Mouse (Mus musculus) midbrain, embryonic 15.5 days (tissue): ENCODE data around the gene Tmed10. TPM values are rescaled to one million over a fixed set of nuclear protein-coding genes. Genes with fewer than 3 reads are reported as not detected.

ENCODE experiments used
- ATAC-seq: fragments of 200-750 bp; cut with Nextera tagmentation; replicated peaks from 2 replicates; pipeline ENCODE4 v1.8.0; 2017; ENCODE audit warnings: moderate TSS enrichment
- H3K27ac ChIP-seq: fragments of 300-500 bp; sonication (generic); 2 replicates; pipeline ENCODE4 v1.5.1; 2015; ENCODE audit warnings: mild to moderate bottlenecking, inconsistent platforms
- H3K27me3 ChIP-seq: fragments of 300-500 bp; sonication (generic); replicated peaks from 2 replicates; pipeline ENCODE4 v1.6.1; 2015; ENCODE audit warnings: inconsistent platforms
- H3K36me3 ChIP-seq: fragments of 300-500 bp; sonication (generic); replicated peaks from 2 replicates; pipeline ENCODE4 v1.6.1; 2015; ENCODE audit warnings: inconsistent platforms
- H3K4me1 ChIP-seq: fragments of 300-500 bp; sonication (generic); 2 replicates; pipeline ENCODE4 v1.6.1; 2015; ENCODE audit warnings: inconsistent platforms
- H3K4me2 ChIP-seq: fragments of 300-500 bp; sonication (generic); 2 replicates; pipeline ENCODE4 v1.6.1; 2015; ENCODE audit warnings: inconsistent platforms, mild to moderate bottlenecking, moderate library complexity
- H3K4me3 ChIP-seq: fragments of 300-500 bp; sonication (generic); 2 replicates; pipeline ENCODE4 v1.5.1; 2015; ENCODE audit warnings: mild to moderate bottlenecking, inconsistent platforms
- H3K9ac ChIP-seq: fragments of 300-500 bp; sonication (generic); 2 replicates; pipeline ENCODE4 v1.6.1; 2015; ENCODE audit warnings: mild to moderate bottlenecking, inconsistent platforms
- H3K9me3 ChIP-seq: fragments of 300-500 bp; sonication (generic); 2 replicates; pipeline ENCODE4 v1.6.1; 2016; ENCODE audit warnings: inconsistent platforms
- WGBS: fragments of 180-500 bp; shearing (Covaris S2); methylation state at CpG from one replicate; pipeline ENCODE4 v1.1.7; 2015; ENCODE audit warnings: mixed read lengths; 5-methylcytosine and 5-hydroxymethylcytosine counted together
- polyA plus RNA-seq: library from polyadenylated mRNA; unstranded; fragments of >200 nt; fragmentation: Nextera tagmentation; extraction: Ambion mirVana; gene quantifications from 2 replicates; pipeline ENCODE4 v1.2.1, GENCODE M21; 2015

Gene Tmed10
- polyA plus RNA-seq, 1 experiment from 2014 or later, result 172 TPM

DNA sequence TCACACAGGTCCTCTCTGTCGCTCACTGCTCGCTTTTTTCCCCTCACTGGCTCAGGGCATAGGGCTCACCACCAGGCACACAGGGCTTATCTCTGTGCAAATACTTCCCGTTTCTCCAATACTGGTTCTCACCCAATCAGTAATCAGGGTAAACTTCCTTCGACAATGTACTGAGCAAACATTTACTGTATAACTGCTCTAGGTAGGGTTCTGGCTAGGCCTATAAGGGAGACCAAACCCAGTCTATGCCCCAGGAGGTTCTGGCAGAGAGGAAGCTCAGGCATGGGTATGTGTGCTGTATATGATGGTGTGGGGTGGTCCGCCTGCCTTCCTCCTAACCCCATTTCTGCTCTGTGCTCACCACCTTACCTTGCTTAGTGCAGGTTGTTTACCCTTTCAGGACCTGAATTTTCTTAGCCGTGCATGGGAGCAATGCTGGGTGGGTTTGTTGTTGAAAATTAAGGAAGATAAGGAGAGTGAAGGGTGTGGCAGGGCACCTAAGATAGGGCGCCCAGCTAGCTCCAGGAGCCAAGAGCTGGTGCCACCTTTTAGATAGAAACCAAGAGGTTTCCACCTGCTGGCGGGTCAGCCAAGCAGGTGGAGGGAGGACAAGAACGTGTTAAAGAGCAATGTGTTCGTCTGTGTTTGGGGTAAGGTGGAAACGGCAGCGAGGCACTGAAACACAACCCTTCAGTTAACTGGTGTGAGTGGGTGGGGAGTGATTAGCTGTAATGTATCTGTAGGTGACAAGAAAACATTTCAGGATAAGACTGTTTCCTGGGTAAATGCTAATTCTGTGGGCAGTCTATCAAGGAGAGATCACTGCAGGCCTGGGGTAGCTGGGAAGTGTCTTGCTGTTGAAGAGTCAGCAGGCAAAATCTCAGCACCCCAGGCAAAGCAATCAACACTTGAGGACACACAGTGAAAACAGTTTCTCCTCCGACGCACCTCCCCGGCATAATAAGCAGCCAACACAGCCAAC is 14.8 kb upstream of the Tmed10 start:
- Histone ChIP-seq H3K4me3 (no peak overlapping the region), H3K27me3 (no peaks in the 10 kb centered on the region), H3K4me1 (no peaks in the 10 kb centered on the region), H3K4me2 (no peak overlapping the region), H3K36me3 (no peaks in the 10 kb centered on the region), H3K9me3 (no peaks in the 10 kb centered on the region), H3K27ac (no peak overlapping the region), H3K9ac (no peak overlapping the region)
- WGBS, result 84% methylated on average over 15 of the region's 15 CpGs
- no peak for ATAC-seq

DNA sequence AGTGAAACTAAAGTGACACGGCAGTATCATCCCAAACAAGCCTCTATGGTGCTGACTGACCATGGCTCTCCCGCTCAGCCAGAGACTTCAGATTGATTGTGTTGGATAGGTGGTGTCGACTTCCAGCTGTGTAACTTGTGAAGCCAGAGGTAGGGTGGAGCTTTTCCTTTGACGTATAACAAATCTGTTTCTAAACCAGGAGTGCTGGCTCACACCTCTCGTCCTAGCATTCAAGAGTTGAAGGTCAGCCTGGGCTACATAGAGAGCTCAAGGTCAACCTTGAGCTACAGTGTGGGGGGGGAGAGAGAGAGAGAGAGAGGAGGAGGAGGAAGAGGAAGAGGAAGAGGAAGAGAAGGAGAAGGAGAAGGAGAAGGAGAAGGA is 11.3 kb upstream of the Tmed10 start:
- 59% methylated on average over 5 of the region's 5 CpGs for WGBS
- Histone ChIP-seq H3K9me3 (no peaks in the 10 kb centered on the region), H3K9ac (no peak overlapping the region), H3K27me3 (no peaks in the 10 kb centered on the region), H3K4me1 (no peaks in the 10 kb centered on the region), H3K4me3 (no peak overlapping the region), H3K4me2 (no peak overlapping the region), H3K36me3 (no peaks in the 10 kb centered on the region), H3K27ac (no peak overlapping the region)
- no peak for ATAC-seq

DNA sequence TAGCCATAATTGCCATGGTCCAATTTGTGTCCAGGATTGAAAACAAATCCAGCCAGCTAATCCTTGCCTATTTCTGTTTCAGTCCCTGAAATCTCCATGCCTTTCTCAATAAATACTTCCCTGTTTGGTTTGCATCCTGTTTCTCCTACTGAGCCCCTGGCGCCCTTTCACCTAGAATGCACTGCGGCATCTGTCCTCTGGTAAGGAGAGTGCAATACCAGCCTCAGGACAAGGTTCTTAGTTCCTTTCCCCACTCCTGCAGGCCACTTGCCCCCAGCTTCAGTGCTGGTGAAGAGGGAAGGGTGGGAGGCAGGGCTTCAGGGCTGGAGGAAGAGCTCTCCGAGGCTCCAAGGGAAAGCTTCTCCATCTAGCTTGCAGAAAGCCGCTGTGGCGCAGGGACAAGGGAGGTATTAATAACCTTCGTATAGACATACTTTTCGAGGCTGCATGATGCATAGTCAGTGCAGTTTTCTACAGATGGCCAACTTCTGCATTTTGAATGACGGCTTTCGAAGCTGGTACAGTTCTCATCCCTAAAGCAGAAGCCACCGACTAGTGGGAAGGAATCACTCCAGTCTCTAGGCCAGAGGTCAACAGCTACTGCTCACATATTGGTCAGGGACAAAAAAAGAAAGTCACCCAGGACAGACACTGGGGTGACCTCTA is 10.8 kb upstream of the Tmed10 start:
- no peaks in the 10 kb centered on the region for H3K27me3 ChIP-seq
- no peak for ATAC-seq
- no peak overlapping the region for H3K4me3 ChIP-seq
- no peak overlapping the region for H3K9ac ChIP-seq
- no peaks in the 10 kb centered on the region for H3K9me3 ChIP-seq
- no peaks in the 10 kb centered on the region for H3K4me1 ChIP-seq
- WGBS, result 82% methylated on average over 10 of the region's 10 CpGs
- H3K36me3 ChIP-seq, result no peaks in the 10 kb centered on the region
- H3K27ac ChIP-seq, result no peak overlapping the region
- H3K4me2 ChIP-seq, result no peak overlapping the region

DNA sequence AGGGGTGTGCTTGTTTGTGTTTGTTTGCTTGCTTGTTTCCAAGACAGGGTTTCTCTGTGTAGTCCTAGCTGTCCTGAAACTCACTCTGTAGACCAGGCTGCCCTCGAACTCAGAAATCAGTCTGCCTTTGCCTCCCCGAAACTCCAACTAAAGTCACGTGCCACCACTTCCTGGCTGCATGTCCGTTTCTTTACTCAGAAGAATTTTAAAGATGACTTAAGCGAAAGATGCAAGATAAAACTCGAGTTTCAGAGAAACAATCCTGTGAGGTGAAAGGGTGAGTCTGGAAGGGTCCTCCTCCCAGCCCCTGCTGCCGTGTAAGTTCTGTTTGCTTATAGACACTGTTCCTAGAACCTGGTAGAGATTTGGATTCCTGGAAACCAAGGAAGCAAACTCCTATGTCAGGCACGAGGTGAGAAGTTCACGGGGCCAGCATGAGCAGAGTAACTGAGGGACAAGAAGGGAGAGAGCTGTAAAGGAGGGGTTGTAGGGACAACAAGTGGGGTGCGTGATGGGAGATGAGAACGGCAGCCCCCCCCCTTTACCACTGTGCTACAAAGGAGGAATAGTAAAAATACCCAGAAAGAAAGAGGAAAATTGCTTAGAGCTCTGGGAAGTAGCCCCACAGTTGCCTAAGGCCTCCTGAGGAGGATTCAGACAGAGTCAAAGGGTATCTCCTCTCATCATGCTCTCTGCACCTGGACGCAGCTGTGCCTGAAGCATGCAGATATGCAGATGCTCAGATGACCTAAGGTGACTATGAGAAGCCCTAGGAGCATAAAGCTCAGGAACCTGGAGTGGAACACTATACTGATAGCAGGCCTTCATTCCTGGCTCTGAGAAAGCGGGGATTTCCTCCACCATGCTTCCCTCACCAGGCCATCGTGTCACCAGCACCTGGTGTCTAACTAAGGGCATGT is 8.4 kb upstream of the Tmed10 start:
- no peak overlapping the region for H3K4me3 ChIP-seq
- 78% methylated on average over 14 of the region's 14 CpGs for WGBS
- ATAC-seq, result no peak

DNA sequence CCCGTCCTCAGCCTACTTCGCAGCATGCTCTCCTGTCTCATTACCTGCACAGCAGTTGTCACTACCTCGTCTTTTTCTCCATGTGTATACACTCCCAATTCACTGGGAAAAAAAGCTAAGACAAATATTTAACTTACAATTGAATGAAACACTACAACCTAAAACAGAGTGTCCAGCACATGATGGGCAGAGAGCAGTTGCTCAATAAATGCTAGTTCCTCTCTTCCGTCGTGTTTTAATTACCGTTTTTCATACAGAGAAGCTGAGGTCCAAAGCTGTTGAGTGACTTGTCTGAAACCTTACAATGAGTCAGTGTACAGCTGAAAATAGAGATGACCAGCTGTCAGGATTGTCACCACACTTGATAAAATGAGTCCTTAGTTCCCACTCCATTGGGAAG is 6.9 kb upstream of the Tmed10 start:
- H3K4me3 ChIP-seq, result no peak overlapping the region
- no peaks in the 10 kb centered on the region for H3K9me3 ChIP-seq
- H3K4me1 ChIP-seq, result no peaks in the 10 kb centered on the region
- H3K9ac ChIP-seq, result no peak overlapping the region
- no peaks in the 10 kb centered on the region for H3K36me3 ChIP-seq
- no peak overlapping the region for H3K4me2 ChIP-seq
- no peaks in the 10 kb centered on the region for H3K27me3 ChIP-seq
- 87% methylated on average over 6 of the region's 6 CpGs for WGBS
- no peak overlapping the region for H3K27ac ChIP-seq
- ATAC-seq, result no peak

More for the DNA sequence above, 8.4 kb upstream of the Tmed10 start:
- Histone ChIP-seq H3K36me3 (no peaks in the 10 kb centered on the region), H3K27ac (no peak overlapping the region), H3K27me3 (no peaks in the 10 kb centered on the region), H3K4me1 (no peaks in the 10 kb centered on the region), H3K4me2 (no peak overlapping the region), H3K9me3 (no peaks in the 10 kb centered on the region), H3K9ac (no peak overlapping the region)

DNA sequence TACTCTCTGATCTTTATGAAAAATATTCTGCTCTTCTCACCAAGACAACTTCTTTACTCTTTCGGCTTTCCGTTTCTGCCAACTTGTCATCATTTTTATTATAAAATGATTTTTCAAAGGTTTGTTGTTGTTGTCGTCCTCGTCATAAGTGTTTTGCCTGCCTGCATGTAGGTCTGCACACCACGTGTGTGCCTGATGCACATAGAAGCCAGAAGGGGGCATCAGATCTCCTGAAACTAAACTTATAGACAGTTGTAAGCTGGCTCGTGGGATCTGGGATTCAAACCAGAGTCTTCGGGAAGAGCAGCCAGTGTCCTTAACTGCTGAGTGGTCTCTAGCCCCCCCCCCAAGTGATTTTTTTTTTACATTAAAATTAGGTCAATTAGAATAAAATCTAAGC is 6.3 kb upstream of the Tmed10 start:
- no peak for ATAC-seq
- H3K4me2 ChIP-seq, result no peak overlapping the region
- no peaks in the 10 kb centered on the region for H3K27me3 ChIP-seq
- no peak overlapping the region for H3K9ac ChIP-seq
- no peak overlapping the region for H3K4me3 ChIP-seq
- no peaks in the 10 kb centered on the region for H3K9me3 ChIP-seq
- 75% methylated on average over 7 of the region's 7 CpGs for WGBS
- no peak overlapping the region for H3K27ac ChIP-seq
- H3K36me3 ChIP-seq, result no peaks in the 10 kb centered on the region
- no peaks in the 10 kb centered on the region for H3K4me1 ChIP-seq

DNA sequence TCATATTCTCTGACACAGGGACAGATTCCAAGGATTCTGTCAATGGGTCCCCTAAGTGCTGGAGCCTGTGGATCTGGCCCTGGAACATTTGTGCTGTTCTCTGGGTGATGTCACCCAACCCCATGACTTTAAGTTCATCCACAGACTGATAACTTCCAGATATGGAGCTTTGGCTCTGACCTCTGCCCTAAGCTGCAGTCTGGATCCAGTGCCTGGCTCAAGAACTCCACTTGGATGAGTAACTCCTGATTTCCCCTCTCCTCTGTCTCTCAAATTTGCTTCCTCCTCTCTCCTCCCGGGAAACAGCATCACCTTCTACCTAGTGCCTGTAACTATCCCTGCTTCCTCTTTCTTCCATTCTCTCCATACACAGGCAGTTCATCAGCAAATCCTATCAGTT is 5.7 kb upstream of the Tmed10 start:
- no peaks in the 10 kb centered on the region for H3K9me3 ChIP-seq
- WGBS, result 69% methylated on average over 1 of the region's 1 CpGs
- ATAC-seq, result no peak
- no peaks in the 10 kb centered on the region for H3K27me3 ChIP-seq
- H3K4me2 ChIP-seq, result no peak overlapping the region
- H3K4me1 ChIP-seq, result 0 out of 2 replicates have a peak, but pooled peaks cover 3% of the 10 kb centered on the region
- H3K9ac ChIP-seq, result no peak overlapping the region
- no peaks in the 10 kb centered on the region for H3K36me3 ChIP-seq
- H3K27ac ChIP-seq, result no peak overlapping the region
- no peak overlapping the region for H3K4me3 ChIP-seq

DNA sequence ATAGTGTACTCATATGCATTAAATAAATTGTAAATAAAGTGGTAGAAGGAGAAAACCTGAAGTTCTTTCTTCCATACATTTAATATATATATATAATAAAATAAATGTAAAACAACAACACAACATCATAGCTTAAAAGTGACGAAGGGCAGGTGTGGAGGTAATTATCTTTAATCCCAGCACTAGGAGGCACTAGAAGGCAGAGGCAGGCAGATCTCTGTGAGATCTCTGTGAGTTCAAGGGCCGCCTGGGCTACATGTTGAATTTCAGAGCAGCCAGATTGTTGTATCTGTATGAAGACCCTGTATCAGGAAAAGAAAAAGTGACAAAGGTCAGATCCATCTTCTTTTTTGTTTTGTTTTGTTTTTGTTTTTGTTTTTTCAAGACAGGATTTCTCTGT is 3.6 kb upstream of the Tmed10 start:
- H3K4me2 ChIP-seq, result no peak overlapping the region
- ATAC-seq, result no peak
- no peaks in the 10 kb centered on the region for H3K36me3 ChIP-seq
- H3K9me3 ChIP-seq, result no peaks in the 10 kb centered on the region
- no peak overlapping the region for H3K27ac ChIP-seq
- H3K4me3 ChIP-seq, result no peak overlapping the region
- peaks cover 10% of the 10 kb centered on the region for H3K4me1 ChIP-seq
- H3K9ac ChIP-seq, result no peak overlapping the region
- H3K27me3 ChIP-seq, result no peaks in the 10 kb centered on the region
- 85% methylated on average over 2 of the region's 2 CpGs for WGBS

DNA sequence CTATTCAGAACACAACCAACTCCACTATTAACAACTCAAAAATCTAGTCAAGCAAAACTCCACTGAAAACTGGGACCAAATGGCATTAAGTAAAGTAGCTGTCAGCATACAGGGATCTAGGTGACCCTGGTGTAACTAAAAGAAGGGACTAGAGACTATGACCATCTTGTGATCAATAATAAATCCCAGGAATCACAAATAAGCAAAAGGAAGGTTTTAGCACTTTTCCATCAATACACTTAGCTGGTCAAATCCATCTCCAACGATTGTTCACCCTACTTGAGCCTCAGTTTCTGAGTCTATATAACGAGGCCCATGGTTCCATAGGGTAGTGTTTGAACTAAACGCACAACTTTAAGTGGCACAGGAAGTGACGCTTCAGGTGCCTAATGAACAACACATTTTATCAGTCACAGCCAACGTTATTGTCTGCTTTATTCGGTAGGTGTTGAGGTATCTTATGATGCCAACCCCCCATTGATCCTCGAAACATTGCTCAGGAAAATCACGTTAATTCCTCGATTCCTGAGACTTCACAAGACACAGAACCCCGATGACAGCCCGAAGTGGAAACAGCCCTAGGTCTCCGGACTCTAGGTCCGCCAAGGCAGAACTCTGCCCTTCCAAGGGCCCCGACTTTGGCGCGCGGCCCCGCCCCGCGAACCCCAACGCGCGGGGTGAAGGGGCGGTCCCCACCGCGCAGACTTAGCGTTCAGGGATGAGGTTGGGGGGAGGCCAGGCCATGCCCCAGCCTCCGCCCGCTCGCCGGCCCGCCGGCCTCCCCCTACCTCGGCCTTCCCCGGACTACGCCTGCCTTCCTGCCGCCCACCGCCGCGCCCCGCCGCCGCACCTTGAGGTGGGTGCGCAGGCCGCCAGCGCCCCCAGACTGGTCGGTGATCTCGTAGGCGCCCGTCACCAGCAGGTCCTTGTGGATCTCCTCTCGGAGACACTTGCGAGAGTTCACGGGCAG is 771 bp downstream of the Tmed10 start:
- Histone ChIP-seq H3K36me3 (no peaks in the 10 kb centered on the region), H3K4me3 (peak overlapping the region; percentile 78), H3K27ac (peak overlapping the region; percentile 77), H3K9ac (peak overlapping the region; percentile 71), H3K4me1 (peaks cover 28% of the 10 kb centered on the region), H3K27me3 (no peaks in the 10 kb centered on the region), H3K4me2 (peak overlapping the region; percentile 74), H3K9me3 (no peaks in the 10 kb centered on the region)
- 1% methylated on average over 52 of the region's 53 CpGs for WGBS
- peak; percentile 77 for ATAC-seq

DNA sequence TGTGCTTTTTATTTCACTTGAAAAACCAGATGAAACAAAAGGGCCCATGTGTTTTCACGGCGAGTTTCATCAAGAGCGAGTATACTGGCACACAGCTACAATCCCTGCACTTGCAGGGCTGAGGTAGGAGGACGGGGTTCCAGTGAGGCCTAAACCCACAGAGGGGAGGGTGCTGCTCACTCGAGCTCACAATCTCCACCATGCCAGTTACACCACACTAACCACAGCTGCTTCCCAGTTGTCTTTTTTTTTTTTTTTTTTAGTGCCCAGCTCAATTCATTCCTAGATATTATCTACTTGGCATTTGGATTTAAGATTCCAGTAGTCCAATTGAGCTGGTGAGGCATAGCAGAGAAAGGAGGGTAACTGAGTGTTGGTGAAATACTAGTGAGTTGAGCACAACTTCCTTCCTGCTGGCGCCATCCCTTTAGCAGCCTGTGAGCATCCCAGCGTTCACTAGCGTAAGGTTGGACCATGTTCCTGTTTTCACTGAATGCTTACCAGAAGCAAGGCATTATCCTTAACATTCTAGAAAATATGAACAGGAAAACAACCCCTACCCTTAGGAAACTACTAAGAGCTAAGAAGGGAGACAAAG is 2.5 kb downstream of the Tmed10 start:
- Histone ChIP-seq H3K4me2 (no peak overlapping the region), H3K4me3 (no peak overlapping the region), H3K36me3 (no peaks in the 10 kb centered on the region)

More for the DNA sequence above, 2.5 kb downstream of the Tmed10 start:
- H3K9me3 ChIP-seq, result no peaks in the 10 kb centered on the region
- H3K4me1 ChIP-seq, result peaks cover 28% of the 10 kb centered on the region
- 78% methylated on average over 8 of the region's 8 CpGs for WGBS
- H3K9ac ChIP-seq, result no peak overlapping the region
- no peak overlapping the region for H3K27ac ChIP-seq
- no peaks in the 10 kb centered on the region for H3K27me3 ChIP-seq
- no peak for ATAC-seq
